Mouse (Mus musculus): Measurements from ENCODE around the gene Cox18.
"Not testable (repeated sequence)": the region's sequence is repeated elsewhere in the genome, so short reads cannot be mapped to it uniquely, and the experiment has no call there.

The Cox18 gene

GRCm38 (mm10) chr5:90223534-90224381, at the start of gene Cox18:
Gene Cox18 (minus strand): TSS chr5:90224001.
- peak; percentile 99 for DNase-seq

GRCm38 (mm10) chr5:90262230-90262629, 38.4 kb upstream of the Cox18 start:
- DNase-seq: not testable (repeated sequence)

- no peak for DNase-seq
These were observed 33.2 kb upstream of the Cox18 start for GRCm38 (mm10) chr5:90257023-90257422.

- DNase-seq: no peak
These were observed 23.7 kb upstream of the Cox18 start for GRCm38 (mm10) chr5:90247503-90247902.

DNA sequence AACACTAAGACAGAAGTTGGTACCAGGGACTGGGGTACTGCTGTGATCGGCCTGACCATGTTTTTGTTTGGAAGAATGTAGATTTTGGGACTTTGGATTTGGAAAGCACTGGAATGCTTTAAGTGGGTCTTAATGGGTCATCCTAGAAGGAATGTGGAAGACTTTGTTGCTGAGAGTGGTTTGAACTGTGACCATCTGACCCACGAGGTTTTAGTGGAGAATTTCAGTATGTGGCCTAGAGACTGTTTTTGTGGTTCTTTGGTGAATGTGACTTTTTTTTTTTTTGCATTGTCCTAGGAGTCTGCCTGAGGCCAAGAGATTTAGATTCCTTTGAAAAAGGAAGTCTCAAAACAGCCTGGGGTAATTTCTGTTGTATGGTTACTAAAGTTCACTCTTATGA, 23.2 kb upstream of the Cox18 start:
- DNase-seq: no peak

DNA sequence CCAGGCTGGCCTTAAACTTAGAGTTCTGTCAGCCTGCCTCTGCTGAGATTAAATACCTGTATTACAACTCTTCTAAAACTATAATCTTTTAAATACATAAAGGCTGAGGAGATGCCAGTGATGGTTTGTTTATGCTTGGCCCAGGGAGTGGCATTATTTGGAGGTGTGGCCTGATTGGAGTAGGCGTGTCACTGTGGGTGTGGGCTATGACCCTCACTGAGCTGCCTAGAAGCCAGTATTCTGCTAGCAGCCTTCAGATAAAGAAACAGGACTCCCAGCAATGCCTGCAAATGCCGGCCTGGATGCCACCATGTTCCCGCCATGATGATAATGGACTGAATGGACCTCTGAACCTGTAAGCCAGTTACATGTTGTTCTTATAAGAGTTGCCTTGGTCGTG, 22.8 kb upstream of the Cox18 start:
- no peak for DNase-seq

DNA sequence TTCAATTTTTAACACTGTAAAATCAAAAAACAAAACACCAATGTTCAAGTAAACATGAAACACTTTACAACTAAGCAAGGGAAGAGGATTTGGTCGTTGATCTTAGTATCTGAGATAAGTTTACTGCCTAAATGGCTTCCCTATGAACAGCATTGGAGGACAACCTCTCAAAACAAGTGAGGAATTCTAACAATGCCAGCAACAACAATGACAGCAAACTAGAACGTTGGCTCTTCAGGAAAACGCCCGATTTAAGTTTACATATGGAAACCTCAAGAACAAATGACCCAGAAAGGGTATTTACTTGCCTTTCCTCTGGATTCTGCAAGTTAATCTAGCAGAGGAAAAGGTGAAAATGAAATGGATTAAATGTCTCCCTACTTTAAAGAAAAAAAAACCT, 21.6 kb upstream of the Cox18 start:
- DNase-seq: no peak

DNA sequence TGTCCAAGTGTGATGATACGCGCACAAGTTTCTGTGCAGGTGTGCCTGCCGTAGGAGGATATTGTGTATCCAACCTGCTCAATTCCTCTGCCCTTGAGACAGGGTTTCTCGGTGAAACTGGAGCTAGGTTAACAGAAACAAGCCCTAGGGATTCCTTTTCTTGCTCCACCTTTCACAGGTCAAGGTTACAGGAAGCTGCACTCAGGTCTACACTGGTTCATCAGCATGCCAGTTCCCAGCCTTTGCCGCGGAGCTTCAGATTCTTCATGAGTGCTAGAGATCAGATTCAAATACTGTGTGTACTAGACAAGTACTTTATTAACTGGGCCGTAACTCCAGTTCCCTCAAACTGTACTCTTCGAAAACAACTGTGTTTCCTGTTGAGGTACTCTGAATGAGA, 11.4 kb upstream of the Cox18 start:
- DNase-seq: no peak

DNA sequence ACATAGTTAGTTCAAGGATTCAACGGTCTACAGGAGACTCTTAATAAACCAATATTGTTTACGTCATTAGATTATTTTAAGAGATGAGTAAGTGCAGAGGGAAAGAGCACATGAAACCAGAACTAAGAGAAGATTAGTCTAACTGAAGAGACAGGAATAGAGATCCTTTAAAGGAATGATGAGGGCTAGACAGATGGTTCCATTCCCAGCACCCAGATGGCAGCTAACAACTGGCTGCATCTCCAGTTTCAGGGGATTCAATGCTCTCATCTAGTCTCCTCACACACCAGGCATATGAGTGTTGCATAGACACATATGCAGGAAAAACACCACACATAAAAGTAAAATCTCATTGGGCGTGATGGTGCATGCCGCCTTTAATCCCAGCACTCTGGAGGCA, 9.5 kb upstream of the Cox18 start:
- no peak for DNase-seq

DNA sequence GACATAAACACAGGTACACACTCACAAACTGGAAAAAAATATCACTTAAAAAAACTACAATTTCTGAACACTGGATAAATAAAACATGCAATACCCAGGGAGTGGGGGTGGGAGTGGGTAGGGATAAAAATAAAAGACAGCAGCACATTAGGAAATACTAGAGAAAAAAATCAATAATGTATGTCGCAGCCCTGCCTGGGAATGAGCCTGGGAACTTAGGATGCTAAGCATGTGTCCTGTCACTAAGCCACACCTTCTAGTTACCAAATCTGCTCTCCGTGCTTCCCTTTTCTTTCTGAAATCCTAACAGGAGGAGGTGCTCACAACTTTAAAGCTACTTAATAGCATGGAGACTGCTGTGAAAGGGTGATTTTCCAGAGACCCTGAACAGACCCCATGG, 6.0 kb upstream of the Cox18 start:
- DNase-seq: no peak

GRCm38 (mm10) chr5:90226696-90227095, 2.9 kb upstream of the Cox18 start:
- DNase-seq: no peak

DNA sequence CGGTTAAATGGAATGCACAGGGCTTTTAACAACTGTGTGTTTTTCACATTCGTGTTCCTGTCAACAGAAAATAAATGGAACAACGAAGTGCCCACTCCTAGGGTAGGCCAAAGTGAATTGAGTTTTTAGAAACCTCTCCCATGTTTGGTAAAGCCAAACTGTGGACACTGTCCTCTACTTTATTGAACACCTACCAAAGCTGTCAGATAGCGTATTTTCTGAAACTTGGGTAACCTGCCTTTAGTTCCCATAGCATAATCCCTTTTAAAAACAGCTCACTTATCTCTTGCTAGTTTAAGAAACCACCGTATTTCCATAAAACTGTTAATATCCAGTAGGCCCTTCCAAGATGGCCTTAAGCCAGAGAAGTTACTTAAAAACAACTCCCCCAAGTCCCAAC, 929 bp upstream of the Cox18 start:
- no peak for DNase-seq

GRCm38 (mm10) chr5:90222937-90223336, 864 bp downstream of the Cox18 start:
- no peak for DNase-seq

GRCm38 (mm10) chr5:90217791-90218190, 6.0 kb downstream of the Cox18 start:
- DNase-seq: no peak

DNA sequence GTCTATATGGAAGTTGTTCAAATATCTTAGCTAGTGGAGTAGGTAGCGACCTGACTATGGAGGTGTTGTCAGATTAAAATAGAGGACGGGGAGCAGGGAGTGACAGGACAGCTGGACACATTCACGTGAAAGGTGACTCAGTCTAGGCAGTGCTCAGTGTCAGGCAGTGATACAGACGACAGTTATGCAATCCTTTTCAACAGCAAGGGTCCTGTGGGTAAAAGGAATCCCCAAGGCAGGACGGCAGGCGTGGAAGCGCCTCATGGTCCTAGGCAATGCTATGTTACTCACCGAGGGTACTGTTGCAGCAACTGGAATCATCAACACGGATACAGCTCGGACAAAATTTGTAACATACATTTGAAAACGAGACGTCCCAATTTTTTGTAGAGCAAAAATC, 6.6 kb downstream of the Cox18 start:
- DNase-seq: no peak

DNA sequence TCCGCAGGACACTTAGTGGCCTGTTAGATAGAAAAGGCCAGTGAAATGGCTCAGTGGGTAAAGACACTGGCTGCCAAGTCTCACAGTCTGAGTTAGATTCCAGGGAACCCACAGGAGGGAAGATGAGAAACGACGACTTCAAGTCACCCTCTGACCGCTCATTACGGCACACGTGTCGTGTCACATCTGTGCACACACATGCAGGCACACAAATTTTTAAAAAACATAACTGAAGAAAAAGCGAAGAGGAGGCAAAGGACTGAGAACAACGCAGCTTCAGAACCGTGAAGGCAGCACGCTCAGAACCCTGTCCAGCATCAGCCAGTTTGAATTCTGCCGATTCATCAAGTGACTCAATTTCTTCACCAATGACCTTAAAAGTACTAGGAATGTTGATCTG, 10.4 kb downstream of the Cox18 start:
- no peak for DNase-seq

- DNase-seq: no peak
These were observed 20.6 kb downstream of the Cox18 start for GRCm38 (mm10) chr5:90203168-90203567.

DNA sequence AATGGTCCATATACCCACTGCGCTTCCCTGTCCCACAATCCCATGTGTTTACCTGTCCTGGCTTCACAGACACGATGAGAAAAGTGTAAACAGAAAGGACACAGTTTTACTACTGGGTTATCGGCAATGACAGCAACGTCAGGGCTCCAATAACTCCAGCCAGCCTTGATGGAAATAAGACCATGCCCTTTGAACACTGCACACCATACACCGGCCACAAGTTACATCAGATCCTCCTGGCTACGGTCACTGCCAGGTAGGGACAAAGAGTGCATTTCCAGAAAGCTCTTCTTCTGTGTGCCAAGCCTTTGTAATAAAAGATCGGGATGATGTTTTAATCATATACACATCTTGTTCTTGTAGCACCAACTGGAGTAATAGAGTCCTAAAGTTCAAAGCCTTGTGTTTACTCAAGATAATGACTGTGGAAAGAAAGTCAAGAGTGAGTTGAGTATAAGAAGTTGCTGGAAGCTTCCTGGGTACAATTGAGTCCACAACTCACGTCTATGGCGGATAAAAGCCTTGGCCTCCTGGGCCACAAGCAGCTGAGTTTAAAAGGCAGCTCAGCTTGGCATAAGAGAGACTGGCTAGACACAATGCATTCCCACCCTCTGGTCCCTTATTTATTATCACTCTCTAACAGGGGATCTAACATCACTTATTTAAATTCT, 21.2 kb downstream of the Cox18 start:
- no peak for DNase-seq

GRCm38 (mm10) chr5:90199922-90200632, 23.7 kb downstream of the Cox18 start:
- DNase-seq: no peak

DNA sequence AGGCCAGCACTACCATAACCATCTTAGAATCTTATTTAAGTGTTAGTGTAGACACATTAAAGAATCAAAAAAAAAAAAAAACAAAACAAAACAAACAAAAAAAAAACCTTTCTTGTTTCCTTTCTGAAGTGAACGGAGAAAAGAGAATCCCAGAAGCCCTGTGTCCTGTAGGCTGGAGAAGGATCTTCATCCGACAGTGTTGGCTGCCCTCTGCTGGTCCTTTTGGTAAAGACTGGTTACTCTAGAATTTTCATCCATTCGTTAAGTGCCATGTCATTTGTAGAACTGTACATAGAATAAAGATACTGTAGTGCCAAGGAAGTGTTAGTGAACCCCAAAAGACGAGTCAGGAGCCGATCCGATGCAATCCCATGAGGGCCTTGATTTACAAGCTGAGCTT, 29.0 kb downstream of the Cox18 start:
- peak; percentile 39 for DNase-seq

DNA sequence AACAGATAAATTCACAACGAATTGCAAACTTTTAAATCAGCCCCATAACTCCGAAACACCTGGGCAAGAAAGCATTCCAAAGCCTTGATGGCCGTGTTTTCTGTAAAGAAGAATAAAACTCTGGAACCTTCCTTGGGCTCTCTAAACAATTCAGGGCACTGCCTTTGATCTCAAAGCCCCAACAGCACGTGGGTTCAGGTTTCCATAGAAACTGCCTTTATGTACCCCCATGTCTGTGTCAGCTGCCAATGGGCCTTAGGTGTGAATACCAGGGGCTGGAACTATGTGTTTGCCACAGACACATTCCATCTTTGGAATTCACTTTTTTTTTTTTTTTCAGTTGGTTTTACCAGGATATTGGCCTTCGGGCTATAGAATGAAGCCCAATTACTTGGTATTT, 41.0 kb downstream of the Cox18 start:
- no peak for DNase-seq

DNA sequence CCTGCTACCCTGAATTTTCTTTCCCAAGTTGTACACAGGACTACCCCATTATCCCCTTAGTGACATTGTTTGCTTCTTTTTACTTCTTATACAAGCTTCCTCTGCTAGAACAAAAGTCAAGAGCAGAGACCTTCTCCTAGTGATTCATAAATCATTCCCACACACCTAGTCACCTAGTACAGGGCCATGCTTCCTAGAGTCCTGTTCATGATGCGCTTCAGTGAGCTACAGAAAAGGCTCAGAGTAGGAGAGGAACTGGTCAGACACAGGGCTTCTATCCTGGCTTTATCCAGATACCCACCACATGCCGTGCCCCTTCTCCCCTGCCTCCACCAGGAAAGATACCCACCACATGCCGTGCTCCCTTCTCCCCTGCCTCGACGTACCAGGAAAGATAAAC, 44.7 kb downstream of the Cox18 start:
- no peak for DNase-seq

GRCm38 (mm10) chr5:90178116-90178515, 45.7 kb downstream of the Cox18 start:
- DNase-seq: no peak

Measured in right cerebral cortex, postnatal 25 days (tissue).